Mouse (Mus musculus) heart, adult 2 months (tissue): ENCODE measurements at regions not wholly inside any gene's neighbourhood (a gene's known extent, or its start where the extent isn't known, plus 50 kb on each side); places are given as distances from the start of the nearest gene placed in this dataset.

ENCODE experiments used
- CTCF ChIP-seq: fragments of 200-600 bp; IDR thresholded peaks from 2 replicates; pipeline ENCODE4 v1.8.1; 2022; ENCODE audit warnings: antibody characterized with exemption, mild to moderate bottlenecking, moderate library complexity
- EP300 ChIP-seq: fragments of 200-500 bp; IDR thresholded peaks from 2 replicates; pipeline ENCODE4 v1.6.1; 2011; ENCODE audit warnings: low read depth, low read length, control low read depth; ENCODE audit not compliant: insufficient read depth
- POLR2A ChIP-seq: fragments of 200-500 bp; IDR thresholded peaks from 2 replicates; pipeline ENCODE4 v1.6.1; 2011; ENCODE audit warnings: mild to moderate bottlenecking, low read depth, low read length, control low read depth; ENCODE audit not compliant: insufficient read depth

GRCm38 (mm10) chr12:15629971-15630370, 186.8 kb downstream of the Trib2 start:
- TF ChIP-seq CTCF: no peak
- TF ChIP-seq POLR2A: no peak
- TF ChIP-seq EP300: no peak
